Mouse (Mus musculus) ES-Bruce4 (cell line): Measurements from ENCODE around the gene Olfml3.

Experiments used
- CTCF ChIP-seq: IDR thresholded peaks from one replicate; pipeline ENCODE4 v1.8.1; 2011; ENCODE audit warnings: low read depth, low read length
- POLR2A ChIP-seq: IDR thresholded peaks from one replicate; pipeline ENCODE4 v1.8.1; 2011; ENCODE audit warnings: low read length; ENCODE audit not compliant: insufficient read depth

DNA sequence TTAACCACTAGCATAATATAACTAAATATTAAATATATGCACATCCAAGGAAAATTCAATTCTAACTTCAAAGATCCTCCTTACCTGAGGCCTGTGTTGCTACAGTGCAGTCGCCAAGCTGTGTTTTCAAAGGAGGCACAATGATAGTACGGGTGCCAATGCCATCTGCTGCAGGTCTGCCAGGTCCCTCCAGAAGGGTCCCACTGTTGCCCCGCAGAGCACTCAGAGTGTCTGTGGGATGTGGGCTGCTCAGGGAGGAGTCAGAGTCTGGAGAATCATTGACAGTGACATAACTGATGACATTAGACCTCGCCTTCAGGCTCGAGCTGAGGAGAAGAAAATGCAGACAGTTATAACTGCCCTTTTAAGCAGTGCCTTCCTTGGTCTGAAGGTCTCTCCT, 8.9 kb upstream of the Olfml3 start:
- no peak for TF ChIP-seq CTCF
- TF ChIP-seq POLR2A = no peak
